Mouse (Mus musculus) embryonic fibroblast, embryonic 13.5 days (primary cell): ENCODE data around the gene Xcl1. TPM values are rescaled to one million over a fixed set of nuclear protein-coding genes. Genes with fewer than 3 reads are reported as not detected.

Source experiments
- H3K27ac ChIP-seq: 2 replicates; pipeline ENCODE4 v1.5.1; 2012; ENCODE audit warnings: low read length, control low read depth, inconsistent platforms; ENCODE audit not compliant: insufficient read depth
- H3K4me1 ChIP-seq: 2 replicates; pipeline ENCODE4 v1.6.1; 2011; ENCODE audit warnings: low read length; ENCODE audit not compliant: control insufficient read depth, insufficient read depth
- H3K4me3 ChIP-seq: 2 replicates; pipeline ENCODE4 v1.5.1; 2011; ENCODE audit warnings: mild to moderate bottlenecking, control low read depth, low read length; ENCODE audit not compliant: insufficient read depth
- CTCF ChIP-seq: IDR thresholded peaks from 2 replicates; pipeline ENCODE4 v1.5.1; 2011; ENCODE audit warnings: mild to moderate bottlenecking, control low read depth, low read length, moderate library complexity, borderline replicate concordance; ENCODE audit not compliant: insufficient read depth
- POLR2A ChIP-seq: IDR thresholded peaks from 2 replicates; pipeline ENCODE4 v1.6.1; 2011; ENCODE audit warnings: low read depth, mild to moderate bottlenecking, control low read depth, low read length, moderate library complexity
- polyA plus RNA-seq: library from polyadenylated mRNA; stranded (reverse); fragments of >200 nt; gene quantifications from 2 replicates; pipeline ENCODE4 v1.2.4, GENCODE M21; 2011; ENCODE audit warnings: low read depth; ENCODE audit not compliant: missing spikeins, insufficient read length

Xcl1 gene
- polyA plus RNA-seq, 1 experiment = not detected

GRCm38 (mm10) chr1:164926534-164927160 is 8.7 kb downstream of the Xcl1 start:
- Histone ChIP-seq H3K4me1 (no peaks in the 10 kb centered on the region; the same call in 1 of the 2 replicates), H3K27ac (no peak overlapping the region), H3K4me3 (no peak overlapping the region)
- TF ChIP-seq POLR2A = no peak
- TF ChIP-seq CTCF = no peak

- Histone ChIP-seq H3K27ac (no peak overlapping the region), H3K4me3 (no peak overlapping the region), H3K4me1 (no peaks in the 10 kb centered on the region)
- no peak for TF ChIP-seq POLR2A
- TF ChIP-seq CTCF = peak; percentile 82
Observed at GRCm38 (mm10) chr1:164905047-164905446, 30.3 kb downstream of the Xcl1 start.

- H3K4me3 ChIP-seq = no peak overlapping the region
- no peak overlapping the region for H3K27ac ChIP-seq
- H3K4me1 ChIP-seq = peaks cover 4% of the 10 kb centered on the region; the same call in 1 of the 2 replicates
- TF ChIP-seq CTCF (no peak), POLR2A (no peak)
Observed at GRCm38 (mm10) chr1:164900696-164901095, 34.6 kb downstream of the Xcl1 start.

- TF ChIP-seq CTCF (no peak), POLR2A (no peak)
- Histone ChIP-seq H3K27ac (no peak overlapping the region), H3K4me3 (no peak overlapping the region), H3K4me1 (peaks cover 4% of the 10 kb centered on the region; the same call in 1 of the 2 replicates)
Observed at GRCm38 (mm10) chr1:164900226-164900625, 35.1 kb downstream of the Xcl1 start.

GRCm38 (mm10) chr1:164899506-164899905 is 35.8 kb downstream of the Xcl1 start:
- no peak for TF ChIP-seq CTCF
- no peak for TF ChIP-seq POLR2A
- peaks cover 4% of the 10 kb centered on the region; the same call in 1 of the 2 replicates for H3K4me1 ChIP-seq
- H3K4me3 ChIP-seq = no peak overlapping the region
- no peak overlapping the region for H3K27ac ChIP-seq

- H3K27ac ChIP-seq = no peak overlapping the region
- H3K4me1 ChIP-seq = peaks cover 4% of the 10 kb centered on the region; the same call in 1 of the 2 replicates
- peak overlapping the region; percentile 34 for H3K4me3 ChIP-seq
- no peak for TF ChIP-seq POLR2A
- TF ChIP-seq CTCF = peak; percentile 20; the same call in 1 of the 2 replicates
Observed at GRCm38 (mm10) chr1:164898846-164899351, 36.4 kb downstream of the Xcl1 start.

- TF ChIP-seq CTCF = no peak
- TF ChIP-seq POLR2A = no peak
Observed at GRCm38 (mm10) chr1:164897163-164897817, 38.0 kb downstream of the Xcl1 start.

GRCm38 (mm10) chr1:164896211-164897145 is 38.8 kb downstream of the Xcl1 start:
- Histone ChIP-seq H3K4me1 (peaks cover 4% of the 10 kb centered on the region; the same call in 1 of the 2 replicates), H3K27ac (0 out of 2 replicates have a peak overlapping the region, but pooled peaks have one; percentile 25), H3K4me3 (no peak overlapping the region)
- TF ChIP-seq CTCF = no peak
- TF ChIP-seq POLR2A = no peak

More at GRCm38 (mm10) chr1:164897163-164897817, 38.0 kb downstream of the Xcl1 start:
- H3K4me3 ChIP-seq = no peak overlapping the region
- peaks cover 4% of the 10 kb centered on the region; the same call in 1 of the 2 replicates for H3K4me1 ChIP-seq
- H3K27ac ChIP-seq = no peak overlapping the region

GRCm38 (mm10) chr1:164895806-164896205 is 39.5 kb downstream of the Xcl1 start:
- H3K27ac ChIP-seq = 0 out of 2 replicates have a peak overlapping the region, but pooled peaks have one; percentile 25
- H3K4me1 ChIP-seq = peaks cover 4% of the 10 kb centered on the region; the same call in 1 of the 2 replicates
- TF ChIP-seq CTCF (no peak), POLR2A (no peak)
- no peak overlapping the region for H3K4me3 ChIP-seq
